Mouse (Mus musculus) heart, adult 11 months (tissue): Measurements from ENCODE around the gene Ubap1l.
"Not testable (repeated sequence)": the region's sequence is repeated elsewhere in the genome, so short reads cannot be mapped to it uniquely, and the experiment has no call there.

ENCODE experiments used
- DNase-seq: peaks from one replicate; pipeline ENCODE4 v3.0.0; 2022

Gene Ubap1l

GRCm38 (mm10) chr9:65360641-65361448, at the start of gene Ubap1l:
Ubap1l (plus strand) TSS chr9:65361041.
- DNase-seq: peak; percentile 83

GRCm38 (mm10) chr9:65312669-65313357, 48.0 kb upstream of the Ubap1l start:
- DNase-seq: peak; percentile 74

GRCm38 (mm10) chr9:65313846-65314245, 47.0 kb upstream of the Ubap1l start:
- DNase-seq: peak; percentile 10

- DNase-seq: peak; percentile 74
Observed at GRCm38 (mm10) chr9:65322255-65322900, 38.5 kb upstream of the Ubap1l start.

GRCm38 (mm10) chr9:65325971-65326370, 34.9 kb upstream of the Ubap1l start:
- DNase-seq: no peak

- no peak for DNase-seq
Observed at GRCm38 (mm10) chr9:65327371-65327770, 33.5 kb upstream of the Ubap1l start.

GRCm38 (mm10) chr9:65333958-65334357, 26.9 kb upstream of the Ubap1l start:
- no peak for DNase-seq

- DNase-seq: no peak
Observed at GRCm38 (mm10) chr9:65339146-65339545, 21.7 kb upstream of the Ubap1l start.

- no peak for DNase-seq
Observed at GRCm38 (mm10) chr9:65340414-65340813, 20.4 kb upstream of the Ubap1l start.

- DNase-seq: not testable (repeated sequence)
Observed at GRCm38 (mm10) chr9:65345439-65345838, 15.4 kb upstream of the Ubap1l start.

GRCm38 (mm10) chr9:65345854-65346475, 14.9 kb upstream of the Ubap1l start, which contains the start of gene Pdcd7:
Pdcd7 (plus strand) TSS chr9:65346104.
- peak; percentile 99 for DNase-seq

- DNase-seq: peak; percentile 92
Observed at GRCm38 (mm10) chr9:65346476-65347111, 14.2 kb upstream of the Ubap1l start.

- DNase-seq: peak; percentile 78
Observed at GRCm38 (mm10) chr9:65347112-65347850, 13.6 kb upstream of the Ubap1l start.

- DNase-seq: peak; percentile 85
Observed at GRCm38 (mm10) chr9:65353251-65353650, 7.6 kb upstream of the Ubap1l start.

- DNase-seq: peak; percentile 81
Observed at GRCm38 (mm10) chr9:65356561-65356960, 4.3 kb upstream of the Ubap1l start.

- DNase-seq: peak; percentile 79
Observed at GRCm38 (mm10) chr9:65356971-65357370, 3.9 kb upstream of the Ubap1l start.

GRCm38 (mm10) chr9:65358956-65359480, 1.8 kb upstream of the Ubap1l start:
- peak; percentile 91 for DNase-seq

- DNase-seq: peak; percentile 64
Observed at GRCm38 (mm10) chr9:65363684-65364083, 2.8 kb downstream of the Ubap1l start.

GRCm38 (mm10) chr9:65365721-65366120, 4.9 kb downstream of the Ubap1l start:
- peak; percentile 61 for DNase-seq

GRCm38 (mm10) chr9:65371756-65372155, 10.9 kb downstream of the Ubap1l start:
- DNase-seq: peak; percentile 86

- DNase-seq: peak; percentile 80
Observed at GRCm38 (mm10) chr9:65372449-65372848, 11.6 kb downstream of the Ubap1l start.
